Mouse (Mus musculus) cerebellum, adult 2 months (tissue): ENCODE data around the gene Cybc1. TPM values are rescaled to one million over a fixed set of nuclear protein-coding genes. Genes with fewer than 3 reads are reported as not detected.
A peak's percentile ranks its signal among the peaks of the same experiment; 100 is the strongest.

Experiments used
- DNase-seq, 2 experiments: peaks; one replicate each; pipeline ENCODE4 v3.0.0; 2021
- H3K27ac ChIP-seq: fragments of 200-500 bp; 2 replicates; pipeline ENCODE4 v1.5.1; 2012; ENCODE audit warnings: low read length, control low read depth, inconsistent platforms; ENCODE audit not compliant: insufficient read depth
- H3K27me3 ChIP-seq: fragments of 200-500 bp; 2 replicates; pipeline ENCODE4 v1.6.1; 2012; ENCODE audit warnings: inconsistent platforms, mild to moderate bottlenecking, low read length, moderate library complexity; ENCODE audit not compliant: control insufficient read depth, insufficient read depth
- H3K4me1 ChIP-seq: fragments of 200-500 bp; 2 replicates; pipeline ENCODE4 v1.6.1; 2011; ENCODE audit warnings: low read length; ENCODE audit not compliant: control insufficient read depth, insufficient read depth
- H3K4me3 ChIP-seq: fragments of 200-500 bp; replicated peaks from 2 replicates; pipeline ENCODE3; 2011; ENCODE audit warnings: mild to moderate bottlenecking, low read depth, low read length, control low read depth; ENCODE audit not compliant: insufficient read depth
- CTCF ChIP-seq: fragments of 200-500 bp; IDR thresholded peaks from 2 replicates; pipeline ENCODE4 v1.5.1; 2011; ENCODE audit warnings: low read depth, mild to moderate bottlenecking, control low read depth, low read length, moderate library complexity, borderline replicate concordance; ENCODE audit not compliant: insufficient read depth
- POLR2A ChIP-seq: fragments of 200-500 bp; IDR thresholded peaks from 2 replicates; pipeline ENCODE4 v1.6.1; 2011; ENCODE audit warnings: low read length, control low read depth, borderline replicate concordance; ENCODE audit not compliant: insufficient read depth
- WGBS: fragments of 180-500 bp; shearing (Covaris S2); methylation state at CpG from one replicate; pipeline ENCODE4 v1.1.7; 2018; 5-methylcytosine and 5-hydroxymethylcytosine counted together
- polyA plus RNA-seq: library from polyadenylated mRNA; depleted of rRNA; stranded (reverse); fragments of >200 nt; gene quantifications from 2 replicates; pipeline ENCODE4 v1.2.3, GENCODE M21; 2012

Gene Cybc1
- polyA plus RNA-seq, 1 experiment: 36.2 TPM

DNA sequence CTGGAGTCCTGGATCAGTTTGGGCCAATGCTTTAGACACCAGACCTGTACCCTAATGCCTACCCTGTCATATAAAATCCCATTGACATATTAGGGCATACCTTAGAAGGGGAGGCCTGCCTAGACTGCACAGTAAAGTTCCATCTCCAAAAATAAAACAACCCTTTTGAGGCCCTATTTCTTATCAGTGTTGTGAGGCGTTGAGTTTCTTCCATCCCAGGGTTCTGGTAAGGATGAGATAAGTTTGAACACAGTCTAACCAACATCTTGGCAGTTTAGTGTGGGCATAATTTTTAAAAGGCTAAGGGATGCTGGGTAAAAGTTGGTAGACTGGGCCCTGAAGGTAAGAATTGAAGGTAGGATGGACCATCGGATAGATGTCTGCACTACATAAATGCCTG is 10.5 kb upstream of the Cybc1 start:
- Histone ChIP-seq H3K27me3 (no peaks in the 10 kb centered on the region), H3K27ac (no peak overlapping the region), H3K4me1 (peaks cover 10% of the 10 kb centered on the region), H3K4me3 (no peak overlapping the region)
- TF ChIP-seq POLR2A (no peak), CTCF (no peak)
- 97% methylated on average over 2 of the region's 2 CpGs for WGBS
- DNase-seq: no peak

DNA sequence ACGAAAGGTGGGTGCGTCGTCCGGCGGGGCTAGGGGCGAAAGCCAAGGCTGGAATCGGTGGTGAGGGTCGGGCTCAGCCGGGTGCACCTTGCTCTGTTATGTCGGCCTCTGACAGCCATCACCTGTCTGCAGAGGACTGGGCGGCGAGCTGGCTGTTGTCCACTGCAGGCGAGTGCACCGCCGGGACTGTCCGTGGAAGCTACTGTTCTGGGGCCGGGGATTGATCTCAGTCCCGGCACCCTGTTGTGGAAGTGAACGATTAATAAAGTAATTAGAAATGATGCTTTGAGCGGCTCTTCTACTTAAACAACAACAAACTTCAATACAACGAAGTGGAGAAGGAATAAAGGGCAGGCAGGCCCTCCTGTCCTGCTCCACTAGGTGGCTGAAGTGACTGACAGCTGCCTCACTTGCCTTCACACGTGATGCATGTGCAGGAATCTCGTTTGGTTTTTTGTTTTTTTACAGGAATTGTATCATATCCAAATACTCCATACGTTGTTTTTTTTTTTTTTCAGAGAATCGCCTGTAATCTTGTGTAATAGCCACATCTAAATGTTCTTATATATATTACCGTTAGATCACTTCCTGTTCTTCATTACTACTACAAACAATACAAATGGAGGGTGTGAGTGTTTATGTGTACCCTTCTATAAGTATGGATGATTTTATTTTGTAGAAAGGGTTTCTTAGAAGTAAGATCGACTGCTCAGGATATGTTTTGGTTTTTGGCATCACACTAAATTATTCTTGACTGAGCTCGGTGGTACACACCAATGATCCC is 8.4 kb upstream of the Cybc1 start:
- Histone ChIP-seq H3K4me1 (peaks cover 10% of the 10 kb centered on the region), H3K4me3 (peak overlapping the region; percentile 81), H3K27me3 (no peaks in the 10 kb centered on the region), H3K27ac (peak overlapping the region; percentile 70)
- DNase-seq: no peak
- 1% methylated on average over 28 of the region's 28 CpGs for WGBS
- TF ChIP-seq CTCF (peak; percentile 47), POLR2A (no peak)

DNA sequence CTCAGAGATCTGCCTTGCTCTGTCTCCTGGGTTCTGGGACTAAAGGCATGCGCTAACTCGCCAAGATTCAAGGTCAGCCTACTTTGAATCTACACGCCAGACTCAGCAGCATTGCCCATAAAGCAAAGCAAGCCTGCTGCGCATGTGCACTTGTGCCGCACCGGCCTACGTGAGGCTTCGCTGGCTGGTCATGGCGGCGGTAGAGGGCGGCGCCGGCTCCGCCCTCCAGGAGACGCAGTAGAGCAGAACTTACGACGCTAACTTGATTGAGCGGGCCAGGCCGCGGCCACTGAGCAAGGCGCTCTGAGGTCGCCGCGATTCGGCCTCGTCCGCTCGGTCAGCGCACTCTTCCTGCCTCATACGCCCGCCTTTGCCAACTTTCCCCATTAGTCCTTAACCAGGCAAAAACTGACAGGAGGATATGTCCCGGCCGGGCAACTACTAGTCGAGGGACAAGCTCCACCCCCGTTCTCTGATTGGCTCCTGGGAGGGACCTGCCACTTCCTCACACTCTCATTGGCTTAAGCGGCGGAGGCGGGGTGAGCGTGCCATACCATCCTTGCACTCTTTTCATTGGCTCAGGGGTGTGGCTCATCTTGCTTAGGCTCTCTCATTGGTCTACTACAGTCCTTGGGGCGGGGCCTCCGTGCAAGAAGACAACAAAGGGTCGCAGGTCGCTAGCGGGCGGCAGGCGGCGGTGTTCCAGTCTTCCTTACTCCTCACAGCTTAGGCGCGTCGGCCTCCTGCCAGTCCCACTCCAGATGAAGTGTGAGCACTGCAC is 7.6 kb upstream of the Cybc1 start, which contains the start of gene Narf:
Gene Narf (plus strand): TSS at position 690 of the 781 bp plus-strand sequence.
- under 1% methylated on average over 50 of the region's 50 CpGs for WGBS

DNA sequence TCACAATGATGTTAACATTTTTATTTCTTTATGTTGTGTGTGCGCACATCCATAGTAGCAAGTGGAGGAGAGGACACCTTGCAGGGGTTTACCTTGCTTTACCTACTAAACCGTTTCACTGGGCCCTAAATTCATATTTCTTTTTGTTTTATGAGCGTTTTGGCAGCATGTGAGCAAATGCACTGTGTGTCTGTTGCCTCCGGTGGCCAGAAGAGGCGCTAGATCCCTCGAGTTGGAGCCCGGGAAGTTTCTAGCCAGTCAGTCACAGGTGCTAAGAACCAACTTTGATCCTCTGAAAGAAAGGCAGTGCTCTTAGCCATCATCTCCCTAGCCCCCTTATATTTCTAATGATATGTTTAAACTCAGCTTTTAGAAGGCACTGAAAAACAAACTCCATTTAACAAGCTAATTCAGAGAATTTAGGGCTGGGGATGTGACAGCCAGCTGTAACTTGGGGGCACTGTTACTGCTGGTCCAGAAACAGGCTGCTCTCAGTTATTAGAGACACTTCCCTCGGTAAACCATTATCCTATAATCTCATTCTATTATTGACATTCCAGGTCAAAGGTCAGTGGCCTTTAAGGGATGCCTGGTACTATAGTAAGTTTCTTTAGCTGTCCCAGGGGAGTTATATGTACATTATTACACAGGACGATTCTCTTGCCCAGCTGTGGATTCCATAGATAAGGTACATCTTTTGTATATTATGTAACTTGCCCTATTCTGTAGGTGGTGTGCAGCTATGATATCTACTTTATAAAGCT is 6.5 kb upstream of the Cybc1 start:
- Histone ChIP-seq H3K27ac (no peak overlapping the region), H3K4me1 (peaks cover 5% of the 10 kb centered on the region; the same call in 1 of the 2 replicates), H3K4me3 (no peak overlapping the region), H3K27me3 (no peaks in the 10 kb centered on the region)
- peak; percentile 41; the same call in 1 of the 2 replicates for TF ChIP-seq CTCF
- no peak for TF ChIP-seq POLR2A
- WGBS: 32% methylated on average over 9 of the region's 9 CpGs
- peak; percentile 37 to 48 for DNase-seq

More for the DNA sequence above, 7.6 kb upstream of the Cybc1 start, which contains the start of gene Narf:
- Histone ChIP-seq H3K4me3 (peak within 1 kb of the TSS; percentile 81), H3K27ac (peak within 1 kb of the TSS; percentile 91), H3K4me1 (peaks cover 7% of the 10 kb centered on the region), H3K27me3 (no peaks in the 10 kb centered on the region)
- DNase-seq: peak; percentile 99 to 100
- TF ChIP-seq CTCF: peak; percentile 38; the same call in 1 of the 2 replicates
- peak; percentile 93 for TF ChIP-seq POLR2A

DNA sequence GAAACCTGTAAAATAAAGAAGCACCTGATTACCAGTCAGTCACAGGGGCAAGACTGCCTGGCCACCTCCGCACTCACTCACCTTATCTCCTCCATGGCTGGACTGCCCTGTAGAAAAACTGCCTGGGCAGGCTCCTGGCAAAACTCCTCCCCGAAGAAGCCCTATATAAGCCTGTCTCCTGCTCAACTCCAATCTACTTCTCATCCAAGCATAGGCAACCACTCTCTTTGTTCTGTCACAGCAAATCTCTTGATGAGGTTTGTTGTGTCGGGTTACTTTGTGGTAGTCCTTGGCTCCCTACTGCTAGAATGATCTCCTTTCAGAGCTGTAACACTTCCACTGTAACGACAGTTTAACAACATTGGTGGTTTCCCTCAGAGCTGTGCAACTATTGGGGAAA is 3.6 kb upstream of the Cybc1 start:
- Histone ChIP-seq H3K27me3 (no peaks in the 10 kb centered on the region), H3K27ac (no peak overlapping the region), H3K4me1 (peaks cover 4% of the 10 kb centered on the region; the same call in 1 of the 2 replicates), H3K4me3 (no peak overlapping the region)
- no peak for TF ChIP-seq POLR2A
- no peak for TF ChIP-seq CTCF
- no peak for DNase-seq
- 52% methylated on average over 4 of the region's 4 CpGs for WGBS

DNA sequence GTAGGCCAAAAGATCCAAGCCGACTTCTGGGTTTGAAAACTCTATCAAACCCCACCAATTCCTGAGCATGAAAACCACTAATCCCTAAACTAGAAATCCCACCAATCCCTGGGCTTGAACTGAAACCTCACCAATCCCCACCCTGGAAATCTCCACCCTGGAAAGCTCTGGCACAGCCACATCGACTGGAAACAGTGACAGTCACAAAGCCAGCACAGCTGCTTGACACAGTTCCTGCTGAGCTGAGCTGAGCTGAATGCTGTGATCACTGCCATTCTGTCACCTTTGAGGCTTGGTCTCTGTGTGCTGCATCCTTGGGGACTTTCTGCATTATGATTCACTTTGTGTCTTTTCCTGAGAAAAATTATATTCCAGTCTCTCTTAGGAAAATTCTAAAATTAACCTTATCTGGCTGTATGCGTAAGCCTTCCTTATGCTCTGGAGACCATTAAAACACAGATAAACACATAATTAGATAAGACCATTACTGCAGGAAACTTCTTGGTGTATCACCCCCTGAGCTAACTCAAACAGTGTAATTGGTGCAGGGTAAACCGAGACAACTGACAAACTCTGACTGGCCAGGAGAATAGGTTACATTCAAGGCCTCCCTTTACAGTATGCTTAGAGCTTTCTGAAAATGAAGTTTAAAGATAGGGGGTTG is 2.6 kb upstream of the Cybc1 start:
- H3K27me3 ChIP-seq: no peaks in the 10 kb centered on the region
- peaks cover 5% of the 10 kb centered on the region; the same call in 1 of the 2 replicates for H3K4me1 ChIP-seq
- H3K4me3 ChIP-seq: no peak overlapping the region
- no peak for TF ChIP-seq POLR2A
- DNase-seq: no peak
- H3K27ac ChIP-seq: no peak overlapping the region
- WGBS: 57% methylated on average over 4 of the region's 4 CpGs

DNA sequence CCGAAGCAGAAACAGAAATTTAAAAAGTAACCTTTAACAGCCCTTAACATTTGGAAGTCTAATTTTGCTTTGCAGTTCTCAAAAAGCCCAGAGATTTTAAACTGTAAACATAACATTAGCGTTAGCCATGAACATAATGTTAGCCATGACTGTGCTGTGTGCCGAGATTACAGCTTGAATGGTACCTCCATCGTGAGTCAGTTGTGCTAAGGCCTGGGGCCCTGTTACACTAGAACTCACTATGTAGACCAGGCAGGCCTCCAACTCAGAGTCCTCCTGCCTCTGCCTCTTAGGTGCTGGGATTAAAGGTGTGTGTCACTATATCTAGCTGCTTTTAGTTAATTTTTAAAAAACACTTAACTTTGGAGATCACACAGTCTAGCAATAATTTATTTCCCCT is 2.1 kb upstream of the Cybc1 start:
- TF ChIP-seq POLR2A (no peak), CTCF (no peak)
- Histone ChIP-seq H3K27me3 (no peaks in the 10 kb centered on the region), H3K4me1 (peaks cover 5% of the 10 kb centered on the region; the same call in 1 of the 2 replicates), H3K27ac (no peak overlapping the region), H3K4me3 (no peak overlapping the region)
- DNase-seq: no peak
- 86% methylated on average over 4 of the region's 4 CpGs for WGBS
